Mouse (Mus musculus): ENCODE measurements around the gene Smap2.

DNA sequence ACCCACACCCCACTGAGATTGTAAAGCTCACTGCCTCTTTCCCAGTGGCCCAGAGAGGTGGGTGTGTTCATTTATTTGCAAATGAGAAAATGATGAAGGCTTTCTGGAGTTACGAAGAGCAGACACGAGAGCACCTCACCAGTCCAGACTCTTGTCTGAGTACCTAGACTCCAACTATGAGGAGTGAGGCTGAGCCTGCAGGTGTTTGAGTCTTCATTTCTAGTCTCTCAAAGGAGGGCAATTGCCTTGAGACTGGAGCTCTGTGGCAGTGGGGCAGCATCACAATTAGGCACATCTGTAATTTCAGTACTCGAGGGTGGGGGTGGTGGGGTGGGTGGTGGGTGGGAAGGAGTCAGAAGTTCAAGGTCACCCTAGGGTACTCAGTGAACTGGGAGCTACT, 25.9 kb upstream of the Smap2 start:
- TF ChIP-seq MAFK (IDR thresholded peaks at IDR 0.05; ENCODE audit: insufficient replicate concordance, low read length): no peak
- TF ChIP-seq TCF12 (IDR thresholded peaks at IDR 0.05; ENCODE audit: low read depth, low read length): no peak
- no peak for TF ChIP-seq MEF2A (IDR thresholded peaks at IDR 0.05; ENCODE audit: borderline replicate concordance, low read depth, low read length)
- TF ChIP-seq HCFC1 (IDR thresholded peaks at IDR 0.05; ENCODE audit: low read depth, low read length): no peak
- no peak for TF ChIP-seq USF1 (IDR thresholded peaks at IDR 0.05; ENCODE audit: low read depth, low read length)
